Mouse (Mus musculus) midbrain, embryonic 14.5 days (tissue): Measurements from ENCODE around the gene Hcn2. TPM values are rescaled to one million over a fixed set of nuclear protein-coding genes. Genes with fewer than 3 reads are reported as not detected.

Experiments used
- ATAC-seq: fragments of 200-750 bp; cut with Nextera tagmentation; 2 replicates; pipeline ENCODE4 v1.8.0; 2017; ENCODE audit warnings: moderate number of reproducible peaks, moderate library complexity; ENCODE audit not compliant: low FRiP score, low TSS enrichment
- DNase-seq: peaks from one replicate; pipeline ENCODE4 v3.0.0-alpha.2; 2015
- H3K27ac ChIP-seq: fragments of 300-500 bp; sonication (generic); replicated peaks from 2 replicates; pipeline ENCODE4 v1.5.1; 2014; ENCODE audit warnings: mild to moderate bottlenecking, low read depth, low read length, moderate library complexity
- H3K27me3 ChIP-seq: fragments of 300-500 bp; sonication (generic); 2 replicates; pipeline ENCODE4 v1.6.1; 2014; ENCODE audit warnings: low read length, control low read depth, mixed read lengths; ENCODE audit not compliant: control insufficient read depth, insufficient read depth
- H3K36me3 ChIP-seq: fragments of 300-500 bp; sonication (generic); 2 replicates; pipeline ENCODE4 v1.6.1; 2014; ENCODE audit warnings: low read length, control low read depth; ENCODE audit not compliant: control insufficient read depth, insufficient read depth
- H3K4me1 ChIP-seq: fragments of 300-500 bp; sonication (generic); 2 replicates; pipeline ENCODE4 v1.6.1; 2014; ENCODE audit warnings: mild to moderate bottlenecking, antibody characterized with exemption, low read length, control low read depth; ENCODE audit not compliant: control insufficient read depth, insufficient read depth
- H3K4me2 ChIP-seq: fragments of 300-500 bp; sonication (generic); 2 replicates; pipeline ENCODE4 v1.6.1; 2014; ENCODE audit warnings: mild to moderate bottlenecking, low read length, moderate library complexity
- H3K4me3 ChIP-seq: fragments of 300-500 bp; sonication (generic); replicated peaks from 2 replicates; pipeline ENCODE4 v1.5.1; 2014; ENCODE audit warnings: low read depth, low read length
- H3K9ac ChIP-seq: fragments of 300-500 bp; sonication (generic); replicated peaks from 2 replicates; pipeline ENCODE4 v1.6.1; 2014; ENCODE audit warnings: mild to moderate bottlenecking, low read length, moderate library complexity
- H3K9me3 ChIP-seq: fragments of 300-500 bp; sonication (generic); 2 replicates; pipeline ENCODE4 v1.6.1; 2016; ENCODE audit warnings: low read length, control low read depth, mixed read lengths; ENCODE audit not compliant: control insufficient read depth
- WGBS: fragments of 180-500 bp; shearing (Covaris S2); extraction: QIAGEN DNeasy Blood & Tissue Kit; methylation state at CpG from one replicate; pipeline ENCODE4 v1.1.7; 2014; 5-methylcytosine and 5-hydroxymethylcytosine counted together
- polyA plus RNA-seq: library from polyadenylated mRNA; unstranded; fragments of >200 nt; fragmentation: Nextera tagmentation; extraction: Ambion mirVana; gene quantifications from 2 replicates; pipeline ENCODE4 v1.2.1, GENCODE M21; 2014

Gene Hcn2
- polyA plus RNA-seq, 1 experiment from 2014 or later = 0.89 TPM

DNA sequence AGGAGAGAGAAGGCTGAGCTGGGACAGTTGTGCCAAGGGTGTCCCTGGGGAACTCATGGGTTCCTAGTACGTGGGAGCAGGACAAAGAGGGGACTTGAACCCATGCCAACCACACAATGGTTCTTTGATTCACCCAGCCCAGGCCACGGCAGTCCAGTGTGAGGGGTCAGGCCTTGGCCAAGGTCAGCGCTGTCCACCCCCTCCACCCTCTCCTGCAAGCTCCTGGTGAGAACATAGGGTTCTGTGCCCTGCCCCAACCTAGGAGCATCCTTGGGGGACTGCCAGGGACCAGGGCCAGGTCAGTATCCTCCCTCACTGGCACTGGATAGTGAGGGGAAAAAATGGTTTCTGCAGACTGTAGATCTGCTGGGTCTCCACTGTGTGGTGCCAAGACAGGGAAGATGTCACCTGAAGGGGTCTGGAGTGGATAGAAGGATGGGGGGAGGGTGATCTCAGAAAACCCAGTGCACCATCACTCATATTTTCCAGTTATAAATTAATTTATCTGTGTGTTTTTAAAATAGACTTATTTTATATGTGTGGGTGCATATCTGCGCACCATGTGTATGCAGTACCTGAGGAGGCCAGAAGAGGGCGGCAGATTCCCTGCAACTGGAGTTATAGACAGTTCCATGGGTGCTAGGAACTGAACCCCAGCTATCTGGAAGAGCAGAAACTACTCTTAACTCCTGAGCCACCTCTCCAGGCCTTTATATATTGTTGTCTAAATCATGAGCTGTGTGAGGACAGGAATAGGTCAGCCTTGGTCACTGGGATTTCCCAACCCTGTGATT, 58.2 kb downstream of the Hcn2 start:
- Histone ChIP-seq H3K36me3 (no peaks in the 10 kb centered on the region), H3K9me3 (peaks cover 3% of the 10 kb centered on the region; the same call in 1 of the 2 replicates), H3K27ac (no peak overlapping the region), H3K4me2 (no peak overlapping the region), H3K27me3 (peaks cover 21% of the 10 kb centered on the region; the same call in 1 of the 2 replicates), H3K4me3 (no peak overlapping the region), H3K9ac (no peak overlapping the region), H3K4me1 (no peaks in the 10 kb centered on the region)
- WGBS = 71% methylated on average over 5 of the region's 5 CpGs
- DNase-seq (no peak), ATAC-seq (no peak)

- Histone ChIP-seq H3K9me3 (peaks cover 3% of the 10 kb centered on the region; the same call in 1 of the 2 replicates), H3K27ac (no peak within 1 kb of the TSS), H3K4me3 (no peak within 1 kb of the TSS), H3K36me3 (no peaks in the 10 kb centered on the region), H3K4me2 (peak within 1 kb of the TSS; percentile 38), H3K9ac (peak within 1 kb of the TSS; percentile 39; the same call in 1 of the 2 replicates), H3K27me3 (peaks cover 32% of the 10 kb centered on the region; the same call in 1 of the 2 replicates), H3K4me1 (peaks cover 7% of the 10 kb centered on the region; the same call in 1 of the 2 replicates)
- DNase-seq (no peak), ATAC-seq (no peak)
- WGBS = 3% methylated on average over 39 of the region's 39 CpGs
These were observed 60.7 kb downstream of the Hcn2 start, which contains the start of gene Fstl3 for GRCm38 (mm10) chr10:79777103-79777531. Gene Fstl3 (plus strand): TSS chr10:79777272.

DNA sequence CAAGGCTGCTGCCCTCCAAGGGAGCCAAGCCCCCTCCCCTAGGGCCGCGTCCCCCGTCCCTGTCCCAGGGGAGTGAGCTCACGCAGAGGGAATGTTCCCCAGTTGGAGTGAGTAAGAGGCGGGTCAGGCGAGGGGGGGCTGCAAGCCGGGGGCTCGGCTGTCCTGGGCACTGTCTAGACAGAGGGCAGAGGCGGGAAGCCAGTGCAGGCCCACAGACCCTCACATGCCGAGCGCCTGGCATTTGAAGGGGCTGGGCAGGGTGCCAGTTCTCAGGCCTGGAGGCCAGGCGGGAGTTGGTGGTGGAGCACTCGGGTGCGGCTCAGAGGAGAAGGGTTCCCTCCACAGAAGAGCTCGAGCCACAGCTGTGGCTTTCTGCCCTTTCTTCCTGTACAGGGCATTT, 61.6 kb downstream of the Hcn2 start:
- DNase-seq = peak; percentile 71
- H3K27me3 ChIP-seq = peaks cover 37% of the 10 kb centered on the region; the same call in 1 of the 2 replicates
- no peaks in the 10 kb centered on the region for H3K36me3 ChIP-seq

GRCm38 (mm10) chr10:79779193-79779592, 62.8 kb downstream of the Hcn2 start:
- ATAC-seq (no peak), DNase-seq (no peak)
- H3K4me3 ChIP-seq = no peak overlapping the region
- H3K4me2 ChIP-seq = no peak overlapping the region
- H3K27ac ChIP-seq = no peak overlapping the region
- H3K4me1 ChIP-seq = peaks cover 7% of the 10 kb centered on the region; the same call in 1 of the 2 replicates
- WGBS = 10% methylated on average over 2 of the region's 2 CpGs
- H3K36me3 ChIP-seq = no peaks in the 10 kb centered on the region
- peaks cover 37% of the 10 kb centered on the region; the same call in 1 of the 2 replicates for H3K27me3 ChIP-seq
- H3K9ac ChIP-seq = no peak overlapping the region
- H3K9me3 ChIP-seq = peaks cover 3% of the 10 kb centered on the region; the same call in 1 of the 2 replicates

More for the DNA sequence above, 61.6 kb downstream of the Hcn2 start:
- Histone ChIP-seq H3K9me3 (peaks cover 3% of the 10 kb centered on the region; the same call in 1 of the 2 replicates), H3K4me3 (no peak overlapping the region), H3K4me2 (no peak overlapping the region), H3K4me1 (peaks cover 7% of the 10 kb centered on the region; the same call in 1 of the 2 replicates), H3K9ac (no peak overlapping the region), H3K27ac (no peak overlapping the region)
- no peak for ATAC-seq
- WGBS = 10% methylated on average over 15 of the region's 15 CpGs

DNA sequence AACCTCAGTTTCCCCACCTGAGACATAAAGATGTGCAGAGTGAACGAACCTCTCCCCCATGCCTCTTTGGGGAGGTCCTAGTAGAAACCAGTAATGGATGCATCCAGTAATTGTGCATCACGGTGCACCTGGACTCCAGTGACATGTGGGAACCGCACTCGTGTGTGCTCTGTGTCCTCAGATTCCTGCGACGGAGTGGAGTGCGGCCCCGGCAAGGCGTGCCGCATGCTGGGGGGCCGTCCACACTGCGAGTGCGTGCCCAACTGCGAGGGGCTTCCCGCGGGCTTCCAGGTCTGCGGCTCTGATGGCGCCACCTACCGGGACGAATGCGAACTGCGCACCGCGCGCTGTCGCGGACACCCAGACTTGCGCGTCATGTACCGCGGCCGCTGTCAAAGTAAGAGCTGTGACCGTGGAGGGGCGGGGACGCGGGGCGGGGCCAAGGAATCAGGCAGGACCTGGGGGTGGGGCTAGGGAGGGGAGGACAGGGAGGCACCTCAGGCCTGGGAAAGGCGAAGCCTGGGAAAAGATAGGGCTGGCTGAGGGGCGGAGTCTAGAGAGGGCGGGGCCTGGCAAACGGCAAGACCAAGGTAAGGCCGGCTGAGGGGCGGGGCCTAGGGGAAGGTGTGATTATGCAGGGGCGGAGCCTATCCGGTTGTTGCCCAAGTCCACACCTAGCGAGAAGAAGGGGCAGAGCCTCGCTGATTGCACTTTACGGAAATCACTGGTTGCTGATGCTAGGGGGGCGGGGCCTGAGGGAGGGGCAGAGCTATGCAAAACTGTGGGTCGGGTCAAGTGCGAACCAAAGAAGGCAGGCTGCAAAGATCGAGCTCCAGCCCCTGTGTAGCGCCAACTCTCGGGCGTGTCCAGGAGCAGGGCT, 63.6 kb downstream of the Hcn2 start:
- DNase-seq (peak; percentile 94), ATAC-seq (peak; percentile 89)
- Histone ChIP-seq H3K9ac (no peak overlapping the region), H3K9me3 (peaks cover 1% of the 10 kb centered on the region; the same call in 1 of the 2 replicates), H3K4me1 (peaks cover 7% of the 10 kb centered on the region; the same call in 1 of the 2 replicates), H3K36me3 (no peaks in the 10 kb centered on the region), H3K4me3 (peak overlapping the region; percentile 40), H3K27me3 (peaks cover 37% of the 10 kb centered on the region; the same call in 1 of the 2 replicates), H3K4me2 (peak overlapping the region; percentile 70), H3K27ac (no peak overlapping the region)
- 2% methylated on average over 55 of the region's 55 CpGs for WGBS

- H3K36me3 ChIP-seq = no peaks in the 10 kb centered on the region
- no peaks in the 10 kb centered on the region for H3K9me3 ChIP-seq
- H3K9ac ChIP-seq = no peak overlapping the region
- ATAC-seq (no peak; the same call in 1 of the 2 replicates), DNase-seq (peak; percentile 64)
- peaks cover 7% of the 10 kb centered on the region; the same call in 1 of the 2 replicates for H3K4me1 ChIP-seq
- H3K4me2 ChIP-seq = peak overlapping the region; percentile 70
- H3K27ac ChIP-seq = no peak overlapping the region
- under 1% methylated on average over 13 of the region's 13 CpGs for WGBS
- H3K4me3 ChIP-seq = peak overlapping the region; percentile 40
- peaks cover 37% of the 10 kb centered on the region; the same call in 1 of the 2 replicates for H3K27me3 ChIP-seq
These were observed 64.2 kb downstream of the Hcn2 start for GRCm38 (mm10) chr10:79780664-79781015.

DNA sequence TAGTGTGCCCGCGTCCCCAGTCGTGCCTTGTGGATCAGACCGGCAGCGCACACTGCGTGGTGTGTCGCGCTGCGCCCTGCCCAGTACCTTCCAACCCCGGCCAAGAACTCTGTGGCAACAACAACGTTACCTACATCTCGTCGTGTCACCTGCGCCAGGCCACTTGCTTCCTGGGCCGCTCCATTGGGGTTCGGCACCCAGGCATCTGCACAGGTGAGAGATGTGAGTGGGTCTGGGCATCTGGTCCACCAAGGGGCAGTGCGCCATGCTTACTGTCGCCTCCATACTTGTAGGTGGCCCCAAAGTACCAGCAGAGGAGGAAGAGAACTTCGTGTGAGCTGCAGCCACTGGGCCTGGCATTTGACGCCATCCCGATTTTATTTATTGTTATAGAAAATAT, 64.7 kb downstream of the Hcn2 start:
- H3K4me3 ChIP-seq = peak overlapping the region; percentile 40
- no peaks in the 10 kb centered on the region for H3K9me3 ChIP-seq
- ATAC-seq (no peak), DNase-seq (no peak)
- peaks cover 7% of the 10 kb centered on the region; the same call in 1 of the 2 replicates for H3K4me1 ChIP-seq
- H3K4me2 ChIP-seq = peak overlapping the region; percentile 70
- H3K27me3 ChIP-seq = peaks cover 37% of the 10 kb centered on the region; the same call in 1 of the 2 replicates
- no peak overlapping the region for H3K27ac ChIP-seq
- 31% methylated on average over 21 of the region's 21 CpGs for WGBS
- no peaks in the 10 kb centered on the region for H3K36me3 ChIP-seq
- H3K9ac ChIP-seq = no peak overlapping the region

GRCm38 (mm10) chr10:79781956-79782355, 65.5 kb downstream of the Hcn2 start:
- no peak overlapping the region for H3K27ac ChIP-seq
- peaks cover 33% of the 10 kb centered on the region; the same call in 1 of the 2 replicates for H3K27me3 ChIP-seq
- ATAC-seq = no peak
- 58% methylated on average over 5 of the region's 5 CpGs for WGBS
- H3K4me1 ChIP-seq = peaks cover 7% of the 10 kb centered on the region; the same call in 1 of the 2 replicates
- no peak overlapping the region for H3K4me3 ChIP-seq
- no peaks in the 10 kb centered on the region for H3K36me3 ChIP-seq
- no peak overlapping the region for H3K4me2 ChIP-seq
- no peak overlapping the region for H3K9ac ChIP-seq
- no peak for DNase-seq
- H3K9me3 ChIP-seq = no peaks in the 10 kb centered on the region
